Mouse (Mus musculus) c-Kit-positive CD71-negative TER-119-negative erythroid progenitor cells, embryonic 14.5 days (primary cell): ENCODE results near the gene Polr2a.

Experiments
- DNase-seq: peaks from one replicate; pipeline ENCODE4 v3.0.0-alpha.2; 2013; ENCODE audit warnings: low read depth

Polr2a gene

DNA sequence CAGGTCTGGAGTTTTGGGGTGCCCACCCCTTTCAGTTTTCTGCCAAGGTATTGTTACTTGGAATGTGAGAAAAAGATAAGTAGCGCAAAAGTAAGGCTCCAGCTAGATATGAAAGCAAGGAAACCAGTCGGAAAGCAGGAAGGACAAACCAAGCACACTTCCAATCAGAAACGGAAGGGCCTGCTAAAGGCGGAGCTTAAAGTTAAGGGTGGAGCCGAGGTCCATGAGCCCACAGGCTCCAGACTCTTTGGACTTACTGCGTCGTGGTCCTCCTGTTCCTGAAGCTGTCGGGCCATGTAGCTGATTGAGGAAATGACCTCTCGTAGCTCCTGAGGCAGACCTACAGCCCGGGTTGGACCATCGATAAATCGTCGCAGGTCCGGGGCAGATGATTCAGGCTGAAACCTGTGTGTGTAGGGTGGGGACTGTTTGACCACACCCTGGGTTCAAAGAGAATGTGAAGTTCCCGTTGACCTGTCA is 26.4 kb upstream of the Polr2a start:
- DNase-seq, result no peak

DNA sequence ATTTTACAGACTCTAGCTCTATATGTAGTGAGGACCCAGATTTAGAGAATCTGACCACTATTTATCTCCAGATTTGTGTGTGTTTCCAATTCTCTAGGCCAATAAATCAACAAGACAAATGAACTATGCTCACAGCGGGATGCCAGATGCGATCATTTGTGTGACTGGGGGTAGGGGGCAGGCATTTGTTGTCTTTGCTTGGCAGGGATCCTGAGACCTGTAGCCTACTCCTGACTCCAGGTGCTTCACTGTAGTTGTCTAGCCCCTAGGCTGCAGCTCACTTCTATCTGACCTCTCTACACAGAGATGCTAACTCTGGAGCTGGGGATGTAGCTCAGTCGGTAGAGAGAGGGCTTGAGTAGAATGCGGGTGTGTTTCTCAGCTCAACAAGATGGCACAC is 23.4 kb upstream of the Polr2a start:
- DNase-seq, result no peak

DNA sequence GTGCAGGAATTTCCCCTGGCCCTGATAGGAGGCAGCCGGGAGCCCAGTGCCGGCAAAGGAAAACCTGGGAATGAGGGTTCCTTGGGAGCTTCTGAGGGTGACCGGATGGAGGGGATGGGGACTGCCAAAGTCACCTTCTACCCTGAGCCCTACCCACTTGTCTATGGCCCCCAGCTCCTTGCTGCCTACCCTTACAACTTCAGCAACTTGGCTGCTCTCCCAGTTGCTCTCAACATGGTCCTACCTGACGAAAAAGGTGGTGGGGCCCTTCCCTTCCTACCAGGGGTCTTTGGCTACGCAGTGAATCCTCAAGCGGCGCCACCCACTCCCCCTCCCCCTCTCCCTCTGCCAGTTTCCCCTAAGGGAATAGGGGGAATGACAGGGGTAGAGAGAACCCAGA is 20.5 kb upstream of the Polr2a start:
- no peak for DNase-seq

DNA sequence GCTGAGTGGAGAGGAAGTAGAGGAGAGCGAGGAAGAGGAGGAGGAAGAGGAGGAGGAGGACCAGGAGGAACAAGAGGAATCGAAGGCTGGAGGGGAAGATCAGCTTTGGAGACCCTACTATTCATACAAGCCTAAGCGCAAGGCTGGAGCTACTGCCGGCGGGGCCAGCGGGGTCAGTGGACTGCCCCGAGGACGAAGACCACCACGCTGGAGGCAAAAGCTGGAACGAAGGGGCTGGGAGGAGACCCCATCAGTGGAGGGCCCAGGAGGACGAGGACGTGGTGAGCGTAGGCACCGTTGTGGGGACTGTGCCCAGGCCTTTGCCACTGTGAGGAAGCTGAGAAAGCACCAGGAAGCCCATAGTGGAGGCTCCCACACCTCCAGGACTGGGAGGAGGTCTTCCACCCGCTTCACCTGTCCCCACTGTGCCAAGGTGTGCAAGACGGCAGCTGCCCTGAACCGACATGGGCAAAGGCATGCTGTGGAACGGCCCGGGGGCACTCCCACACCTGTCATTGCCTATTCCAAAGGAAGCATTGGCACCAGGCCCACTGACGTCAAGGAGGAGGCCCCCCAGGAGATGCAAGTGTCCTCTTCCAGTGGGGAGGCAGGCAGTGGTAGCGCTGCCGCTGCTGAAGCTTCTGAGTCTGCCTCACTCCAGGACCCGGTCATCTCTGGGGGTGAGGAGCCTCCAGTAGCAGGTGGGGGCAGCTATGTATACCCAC is 20.0 kb upstream of the Polr2a start:
- DNase-seq, result no peak

DNA sequence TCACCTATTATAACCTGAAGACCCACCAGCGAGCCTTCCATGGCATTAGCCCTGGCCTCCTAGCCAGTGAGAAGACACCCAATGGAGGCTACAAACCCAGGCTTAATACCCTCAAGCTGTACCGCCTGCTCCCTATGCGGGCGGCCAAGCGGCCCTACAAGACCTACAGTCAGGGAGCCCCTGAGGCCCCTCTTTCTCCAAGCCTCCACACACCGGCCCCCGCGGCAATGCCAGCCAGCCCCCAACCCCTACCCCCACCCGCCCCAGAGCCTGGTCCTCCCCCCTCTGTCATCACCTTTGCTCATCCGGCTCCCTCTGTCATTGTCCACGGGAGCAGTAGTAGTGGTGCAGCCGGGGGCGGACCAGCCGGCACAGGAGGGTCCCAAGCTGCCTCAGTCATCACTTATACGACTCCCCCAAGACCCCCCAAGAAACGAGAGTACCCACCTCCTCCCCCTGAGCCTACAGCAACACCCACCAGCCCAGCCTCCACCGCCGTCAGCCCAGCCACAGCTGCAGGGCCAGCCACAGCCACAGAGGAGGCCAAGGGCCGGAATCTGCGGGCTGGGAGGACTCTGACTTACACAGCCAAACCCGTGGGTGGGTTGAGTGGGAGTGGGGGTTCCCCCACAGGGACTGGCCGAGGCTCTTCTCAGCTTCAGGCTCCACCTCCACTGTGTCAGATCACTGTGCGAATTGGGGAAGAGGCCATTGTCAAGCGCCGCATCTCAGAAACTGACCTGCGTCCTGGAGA is 19.2 kb upstream of the Polr2a start:
- no peak for DNase-seq

DNA sequence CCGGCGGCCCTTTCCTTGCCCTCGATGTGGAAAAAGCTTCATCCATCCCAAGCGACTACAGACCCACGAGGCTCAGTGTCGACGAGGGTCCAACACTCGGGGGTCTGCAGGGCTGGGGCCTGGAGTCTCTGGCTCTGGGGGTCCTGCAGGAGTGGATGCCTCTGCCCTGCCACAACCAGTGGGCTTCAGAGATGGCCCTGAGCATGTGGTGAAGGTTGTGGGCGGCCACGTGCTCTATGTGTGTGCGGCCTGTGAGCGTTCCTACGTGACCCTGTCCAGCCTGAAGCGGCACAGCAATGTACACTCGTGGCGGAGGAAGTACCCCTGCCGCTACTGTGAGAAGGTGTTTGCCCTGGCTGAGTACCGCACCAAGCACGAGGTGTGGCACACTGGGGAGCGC is 18.1 kb upstream of the Polr2a start:
- DNase-seq, result no peak

DNA sequence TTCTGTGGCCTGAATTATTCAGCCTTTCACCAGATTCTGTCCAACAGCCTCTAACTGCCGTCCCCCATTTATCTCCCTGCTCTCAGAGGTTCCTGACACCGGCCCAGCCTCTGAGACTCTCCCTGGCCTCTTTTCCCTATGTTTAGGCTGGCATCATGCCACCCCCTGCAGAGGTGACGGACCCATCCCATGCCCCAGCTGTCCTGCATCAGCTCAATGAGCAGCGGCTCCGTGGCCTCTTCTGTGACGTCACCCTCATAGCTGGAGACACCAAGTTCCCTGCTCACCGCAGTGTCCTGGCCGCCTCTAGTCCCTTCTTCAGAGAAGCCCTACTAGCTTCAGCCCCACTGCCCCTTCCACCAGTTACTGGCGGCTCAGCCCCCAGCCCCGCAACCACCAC is 17.3 kb upstream of the Polr2a start:
- no peak for DNase-seq

DNA sequence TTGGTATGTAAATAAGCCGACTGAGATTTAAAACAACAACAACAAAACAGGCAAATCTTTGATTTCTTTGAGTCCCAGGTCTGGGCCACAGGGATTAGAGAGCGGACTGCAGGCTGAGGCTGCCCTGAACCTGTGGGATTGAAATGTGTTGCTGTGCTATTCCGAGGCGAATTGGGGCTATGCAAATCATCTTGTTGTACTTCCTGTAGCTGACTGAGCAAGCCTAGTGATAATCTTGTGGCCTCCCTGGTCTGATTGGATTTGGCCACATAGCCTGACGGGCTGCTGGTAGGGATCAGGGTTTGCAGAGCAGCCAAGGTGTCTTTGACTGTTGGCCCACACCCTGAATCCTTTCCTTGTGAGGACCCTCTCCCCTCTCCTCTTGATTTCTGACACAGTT is 16.5 kb upstream of the Polr2a start:
- DNase-seq, result no peak

DNA sequence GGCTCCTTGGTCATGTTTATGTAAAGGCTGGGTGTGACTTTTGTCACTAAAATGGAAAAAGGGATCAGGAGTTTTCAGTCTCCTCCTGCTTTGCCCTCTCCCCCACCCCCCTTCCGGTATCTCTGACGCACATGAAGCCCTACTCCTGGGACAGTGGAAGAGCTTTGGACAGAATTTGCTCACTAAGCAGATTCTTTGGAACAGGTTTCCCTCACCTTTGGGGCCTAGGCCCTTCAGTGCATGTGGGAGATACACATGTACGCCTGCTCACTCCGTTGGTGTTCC is 9.1 kb upstream of the Polr2a start:
- no peak for DNase-seq

DNA sequence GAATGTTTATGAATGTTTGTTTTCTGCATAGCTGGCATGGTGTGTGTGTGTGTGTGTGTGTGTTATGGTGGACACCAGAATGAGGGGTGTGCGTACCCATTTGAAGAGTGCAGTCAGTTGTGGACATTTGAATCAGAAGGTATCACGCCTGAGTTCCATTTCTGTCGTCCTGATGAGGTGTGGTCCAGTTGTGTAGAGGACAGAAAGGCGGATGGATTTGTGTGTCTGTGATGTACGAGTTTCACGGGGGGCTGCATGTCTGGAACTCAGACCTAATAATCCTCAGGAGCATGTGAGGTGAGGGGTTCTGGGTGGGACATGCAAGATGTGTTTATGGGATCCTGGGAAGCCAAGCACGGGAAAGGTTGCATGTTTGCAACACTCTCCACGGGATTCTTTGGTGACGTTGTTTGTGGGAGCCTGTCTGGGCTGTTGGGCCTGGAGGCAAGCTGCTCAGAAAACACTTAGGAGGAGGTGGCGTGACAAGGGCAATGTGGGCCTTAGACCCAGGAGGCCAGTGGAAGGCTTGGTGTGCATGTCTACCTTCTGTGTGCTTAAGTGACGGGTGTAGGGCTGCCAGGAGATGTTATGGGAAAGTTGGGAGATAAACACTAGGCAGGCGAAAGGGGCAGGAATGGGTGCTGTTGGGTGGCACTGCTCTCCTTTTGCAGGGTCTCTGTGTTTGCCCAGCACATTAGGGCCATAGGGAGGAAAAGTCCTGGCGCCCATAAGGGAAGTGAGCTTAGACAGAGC is 8.6 kb upstream of the Polr2a start:
- no peak for DNase-seq

DNA sequence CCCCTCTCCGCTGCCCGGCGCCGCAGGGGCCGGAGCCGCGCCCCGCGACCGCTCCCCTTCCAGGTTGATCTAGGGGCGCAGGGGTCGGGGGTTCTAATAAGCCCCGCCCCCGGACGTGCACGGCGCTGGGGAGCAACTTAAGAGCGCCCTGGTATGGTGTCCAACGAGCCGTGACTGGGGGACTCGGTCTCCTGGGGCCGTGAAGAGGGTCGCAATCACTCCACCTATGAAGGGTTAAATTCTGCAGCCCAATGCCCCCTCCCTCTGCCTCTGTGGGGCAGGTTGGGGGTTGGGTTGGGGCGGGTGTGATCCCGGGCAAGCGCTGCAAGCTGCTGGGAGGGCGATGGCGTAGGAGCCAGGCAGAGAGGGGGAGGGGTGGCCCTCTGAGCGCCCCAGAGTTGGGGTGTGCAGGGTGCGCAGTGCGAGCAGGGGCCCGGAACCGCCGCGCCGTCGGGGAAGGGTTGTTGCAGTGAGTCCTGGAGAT is 7.7 kb upstream of the Polr2a start:
- DNase-seq, result no peak

DNA sequence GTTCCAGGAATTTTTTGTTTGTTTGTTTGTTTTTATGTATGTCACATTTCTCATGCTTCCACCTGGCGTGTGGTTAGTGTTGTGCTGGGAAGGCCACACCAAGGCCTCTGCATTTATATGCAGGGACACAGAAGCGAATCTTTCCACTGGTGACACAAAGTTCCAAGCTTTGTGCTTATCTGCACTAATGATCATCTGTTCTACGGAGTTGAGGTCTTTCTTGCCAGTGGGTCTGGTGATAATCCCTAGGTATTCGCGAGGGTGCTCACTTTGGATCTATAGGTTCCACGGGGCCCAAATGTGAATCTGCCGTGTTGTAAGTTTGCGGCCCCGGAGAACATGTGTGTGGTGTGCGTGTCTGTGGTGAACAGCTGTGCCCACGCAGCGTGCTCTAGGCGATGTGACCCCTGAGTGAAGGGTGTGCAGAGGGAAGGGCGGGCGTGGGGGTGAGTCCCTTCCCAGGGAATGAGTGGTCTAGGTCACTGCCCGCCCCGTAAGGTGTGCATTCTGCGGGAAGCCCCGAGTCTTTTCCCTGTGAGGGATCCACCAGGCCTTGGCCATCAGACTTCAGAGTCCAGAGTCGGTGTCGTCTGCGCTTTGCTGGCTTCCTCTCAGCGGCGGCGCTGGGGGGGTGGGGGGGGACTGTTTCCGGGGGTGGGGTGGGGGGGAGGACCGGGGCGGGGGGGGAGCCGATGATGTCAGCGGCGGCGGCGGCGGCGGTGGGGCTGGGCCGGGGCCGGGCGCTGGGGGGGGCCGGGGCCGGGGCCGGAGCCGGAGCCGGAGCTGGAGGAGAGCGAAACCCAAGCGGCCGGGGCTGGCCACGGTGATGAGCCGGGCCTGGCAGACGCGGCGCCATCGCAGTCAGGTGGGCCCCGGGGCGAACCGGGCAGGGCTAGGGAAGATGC is 7.0 kb upstream of the Polr2a start, which contains the start of gene Zbtb4:
Gene Zbtb4, plus strand, starts transcription at position 692 of the 905 bp plus-strand sequence.
- no peak for DNase-seq

DNA sequence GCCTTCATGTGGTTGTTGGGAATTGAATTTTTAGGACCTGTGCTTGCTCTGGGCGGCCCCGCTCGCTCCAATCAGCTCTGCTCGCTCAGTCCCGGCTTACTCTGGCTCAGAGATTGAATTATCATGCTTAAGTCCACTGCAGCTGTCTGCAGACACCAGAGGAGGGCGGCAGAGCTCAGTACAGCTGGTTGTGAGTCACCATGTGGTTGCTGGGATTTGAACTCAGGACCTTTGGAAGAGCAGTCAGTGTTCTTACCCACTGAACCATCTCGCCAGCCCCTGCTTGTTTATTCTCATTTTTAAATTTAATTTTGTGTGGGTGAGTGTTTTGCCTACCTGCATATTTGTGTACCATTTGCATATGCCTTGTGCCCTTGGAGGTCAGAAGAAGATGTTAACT is 5.1 kb upstream of the Polr2a start:
- DNase-seq, result no peak

DNA sequence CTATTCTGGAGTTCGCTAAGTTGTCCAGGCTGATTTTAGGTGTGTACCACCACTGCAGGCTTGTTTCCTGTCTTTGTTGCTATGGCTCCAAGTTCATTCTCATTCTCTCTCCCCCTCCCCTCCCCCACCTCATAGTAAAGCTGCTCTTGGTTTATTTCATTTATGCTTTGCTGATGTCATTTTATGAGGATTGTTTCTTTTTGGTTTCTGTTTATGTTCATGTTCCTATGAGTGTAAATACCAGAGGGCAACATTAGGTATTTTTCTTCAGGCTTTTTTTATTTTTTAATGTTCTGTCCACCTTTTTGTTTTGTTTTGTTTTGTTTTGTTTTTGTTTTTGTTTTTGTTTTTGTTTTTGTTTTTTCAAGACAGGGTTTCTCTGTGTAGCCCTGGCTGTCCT is 3.4 kb upstream of the Polr2a start, which contains the start of gene Slc35g3:
Gene Slc35g3, minus strand, starts transcription at position 101 of the 400 bp plus-strand sequence.
- DNase-seq, result no peak

DNA sequence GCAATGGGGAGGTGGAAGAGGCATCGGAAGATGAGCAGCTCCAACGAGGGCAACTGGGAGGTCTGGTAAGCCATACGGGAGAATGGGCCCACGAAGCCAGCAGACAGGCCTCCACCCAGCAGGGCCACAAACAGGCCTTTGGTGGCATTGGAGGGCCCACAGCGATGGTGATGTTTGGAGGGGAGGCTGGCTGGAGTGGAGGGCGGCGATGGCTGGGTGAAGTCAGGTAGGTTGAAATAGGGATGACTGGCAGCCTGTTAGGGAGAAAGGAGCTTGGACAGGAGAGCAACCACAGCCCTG is 2.4 kb upstream of the Polr2a start:
- no peak for DNase-seq

DNA sequence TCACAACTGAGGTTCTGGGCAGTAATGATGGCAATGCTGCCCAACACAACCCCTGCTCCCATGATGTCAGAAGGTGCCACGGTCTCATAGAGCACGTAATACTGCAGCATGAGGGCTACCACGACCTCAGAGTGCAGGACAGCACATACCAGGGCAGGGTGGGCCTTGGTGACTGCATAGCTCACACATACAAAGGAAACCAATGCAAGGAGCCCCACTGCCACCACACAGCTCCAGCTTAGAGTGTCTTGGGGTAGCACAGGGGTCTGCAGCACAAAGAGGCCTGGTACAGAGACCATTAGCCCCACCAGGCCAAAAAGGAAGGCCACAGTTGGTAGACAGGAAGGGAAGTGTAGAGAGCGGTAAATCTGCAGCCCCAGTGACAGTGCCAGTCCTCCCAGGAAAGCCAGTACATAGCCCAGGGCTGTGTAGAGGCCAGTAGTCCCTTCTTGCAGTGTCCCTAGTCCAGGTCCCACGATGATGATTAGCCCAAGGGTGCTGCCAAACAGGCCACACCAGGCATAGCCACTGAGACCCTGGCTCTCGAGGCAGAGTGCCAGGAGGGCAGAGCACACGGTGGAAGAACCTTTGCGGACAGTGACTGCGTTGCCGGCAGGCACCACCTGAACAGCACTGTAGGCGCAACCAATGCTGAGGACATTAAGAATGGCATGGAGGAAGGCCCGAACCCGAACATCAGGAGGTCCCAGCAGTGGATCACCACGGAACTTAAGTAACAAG is 1.9 kb upstream of the Polr2a start:
- DNase-seq, result no peak

DNA sequence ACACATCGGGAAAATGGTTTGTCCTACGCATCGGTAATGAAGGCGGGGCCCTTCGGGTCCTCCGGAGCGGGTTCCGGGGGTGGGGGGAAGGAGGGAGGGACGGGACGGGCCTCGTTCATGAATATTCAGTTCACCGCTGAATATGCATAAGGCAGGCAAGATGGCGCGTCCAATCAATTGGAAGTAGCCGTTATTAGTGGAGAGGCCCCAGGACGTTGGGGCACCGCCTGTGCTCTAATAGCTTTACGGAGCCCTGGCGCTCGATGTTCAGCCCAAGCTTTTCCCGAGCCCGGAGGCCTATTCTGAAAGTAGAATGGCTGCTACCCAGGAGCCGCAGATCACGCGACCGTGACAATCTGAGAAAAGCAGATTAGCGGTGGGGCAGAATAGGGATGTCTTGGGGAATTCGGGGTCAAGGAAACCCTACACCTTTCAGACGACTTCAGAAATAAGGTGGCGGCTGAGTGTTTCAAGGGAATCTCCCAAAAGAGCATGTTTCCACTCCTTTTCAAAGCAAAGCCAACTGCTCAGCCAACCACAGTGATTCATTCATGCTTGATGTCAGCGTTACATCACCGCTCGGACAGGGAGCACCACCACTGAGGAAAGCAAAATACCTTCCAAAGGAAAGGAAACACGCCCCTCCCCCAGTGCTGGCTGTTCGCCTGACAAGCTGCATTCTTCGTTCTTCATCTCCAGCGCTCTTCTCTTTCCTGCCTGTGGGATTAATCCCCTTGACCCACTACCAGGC is 709 bp upstream of the Polr2a start:
- DNase-seq, result peak; percentile 88

DNA sequence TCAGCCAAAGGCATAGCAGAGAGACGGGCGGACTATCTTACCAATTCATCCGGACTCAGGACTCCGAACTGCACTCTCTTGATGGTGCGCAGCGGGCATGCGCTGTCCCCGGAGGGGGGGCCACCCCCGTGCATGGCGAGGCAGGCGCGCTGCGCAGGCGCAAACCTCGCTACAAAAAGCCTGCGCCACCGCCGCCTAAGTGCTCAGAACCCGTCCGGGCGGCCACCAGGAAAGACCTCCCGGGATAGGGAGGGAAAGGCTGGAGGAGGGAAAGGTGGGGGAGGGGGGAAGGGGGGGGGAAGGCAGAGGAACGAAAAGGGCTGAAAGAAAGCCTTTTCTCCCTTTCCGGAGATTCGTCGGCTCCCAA is 364 bp downstream of the Polr2a start:
- DNase-seq, result peak; percentile 90

DNA sequence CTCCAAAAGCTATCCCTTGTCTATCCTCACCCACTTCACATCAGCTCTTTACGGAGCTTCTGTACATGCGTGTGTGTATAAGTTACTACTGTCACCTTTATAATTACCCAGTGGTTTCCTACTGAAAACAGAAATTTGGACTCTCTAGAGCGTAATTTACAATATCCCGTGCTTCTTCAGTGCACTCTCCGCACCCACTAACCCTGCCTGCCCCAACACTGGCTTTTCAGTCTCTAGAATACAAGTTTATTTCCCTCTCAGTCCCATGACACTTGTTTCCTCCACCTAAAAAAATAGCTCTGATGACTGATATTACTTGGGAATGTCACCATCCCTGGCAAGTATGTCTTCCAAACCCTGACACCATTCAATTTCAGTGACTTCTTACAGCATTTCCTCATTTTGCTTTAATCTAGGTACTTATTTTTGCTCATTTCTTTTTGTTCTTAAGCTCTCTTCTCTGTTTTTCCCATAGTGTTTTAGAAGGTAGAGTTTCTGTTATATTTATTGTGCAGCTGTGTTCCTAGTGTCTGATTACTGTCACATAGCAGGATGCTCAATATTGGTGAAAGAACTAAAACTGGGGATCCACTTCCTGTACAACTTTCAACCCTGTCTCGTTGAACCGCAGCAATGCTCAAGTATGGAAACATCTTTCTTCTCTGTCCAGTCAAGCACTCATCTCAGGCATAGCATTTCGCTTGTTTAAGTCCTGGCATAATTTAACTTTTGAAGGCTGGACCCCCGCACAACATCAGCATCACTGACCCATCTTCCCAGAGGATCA is 941 bp downstream of the Polr2a start:
- no peak for DNase-seq

DNA sequence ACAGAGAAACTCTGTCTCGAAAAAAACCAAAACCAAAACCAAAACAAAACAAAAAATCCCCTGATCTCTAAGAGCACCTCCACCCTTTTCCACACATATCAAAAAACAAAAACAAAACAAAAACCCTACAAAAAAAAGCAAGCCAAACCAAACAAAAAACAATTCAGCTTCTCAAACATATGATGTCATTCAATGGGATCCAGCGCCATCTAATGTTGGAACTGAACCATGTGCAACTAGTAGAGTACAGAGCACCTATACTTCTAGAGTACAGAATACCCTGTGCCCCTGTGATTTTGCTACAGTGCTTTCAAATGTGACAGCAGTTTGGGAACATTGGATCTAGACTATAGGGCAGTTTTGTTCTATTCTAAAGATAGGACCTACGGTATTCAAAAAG is 3.7 kb downstream of the Polr2a start:
- DNase-seq, result peak; percentile 59
